Mouse (Mus musculus) myocyte (in vitro differentiated cells): Measurements from ENCODE around the gene Fat3.

Experiments used
- MAX ChIP-seq: IDR thresholded peaks from one replicate; pipeline ENCODE4 v1.6.1; 2011; ENCODE audit warnings: low read depth, mild to moderate bottlenecking, control low read depth
- POLR2A ChIP-seq: IDR thresholded peaks from one replicate; pipeline ENCODE4 v1.6.1; 2011; ENCODE audit warnings: low read depth, mild to moderate bottlenecking, control low read depth, moderate library complexity; ENCODE audit not compliant: insufficient read length
- USF1 ChIP-seq: IDR thresholded peaks from one replicate; pipeline ENCODE4 v1.6.1; 2011; ENCODE audit warnings: low read depth, mild to moderate bottlenecking, control low read depth, moderate library complexity

- no peak for TF ChIP-seq POLR2A
- no peak for TF ChIP-seq MAX
- TF ChIP-seq USF1 = no peak
Measured at GRCm38 (mm10) chr9:15992158-15992846, 508.8 kb downstream of the Fat3 start.
